Mouse (Mus musculus): Measurements from ENCODE around the gene Treh.

- TF ChIP-seq CTCF (IDR thresholded peaks at IDR 0.05; ENCODE audit: borderline replicate concordance, extremely low read depth, insufficient read depth, insufficient read length): no peak
- no peak for TF ChIP-seq POLR2A (IDR thresholded peaks at IDR 0.05; ENCODE audit: borderline replicate concordance, extremely low read depth, insufficient read depth, insufficient read length, poor library complexity, severe bottlenecking)
These were observed 26.0 kb upstream of the Treh start for GRCm38 (mm10) chr9:44647026-44647425.

All from brain, embryonic 14.5 days (tissue).